Mouse (Mus musculus) embryonic fibroblast, embryonic 13.5 days (primary cell): ENCODE data around the gene Sh3bp4. TPM values are rescaled to one million over a fixed set of nuclear protein-coding genes. Genes with fewer than 3 reads are reported as not detected.
A peak's percentile ranks its signal among the peaks of the same experiment; 100 is the strongest.

Experiments used
- H3K27ac ChIP-seq: 2 replicates; pipeline ENCODE4 v1.5.1; 2012; ENCODE audit warnings: low read length, control low read depth, inconsistent platforms; ENCODE audit not compliant: insufficient read depth
- H3K4me1 ChIP-seq: 2 replicates; pipeline ENCODE4 v1.6.1; 2011; ENCODE audit warnings: low read length; ENCODE audit not compliant: control insufficient read depth, insufficient read depth
- H3K4me3 ChIP-seq: 2 replicates; pipeline ENCODE4 v1.5.1; 2011; ENCODE audit warnings: mild to moderate bottlenecking, control low read depth, low read length; ENCODE audit not compliant: insufficient read depth
- CTCF ChIP-seq: IDR thresholded peaks from 2 replicates; pipeline ENCODE4 v1.5.1; 2011; ENCODE audit warnings: mild to moderate bottlenecking, control low read depth, low read length, moderate library complexity, borderline replicate concordance; ENCODE audit not compliant: insufficient read depth
- POLR2A ChIP-seq: IDR thresholded peaks from 2 replicates; pipeline ENCODE4 v1.6.1; 2011; ENCODE audit warnings: low read depth, mild to moderate bottlenecking, control low read depth, low read length, moderate library complexity
- polyA plus RNA-seq: library from polyadenylated mRNA; stranded (reverse); fragments of >200 nt; gene quantifications from 2 replicates; pipeline ENCODE4 v1.2.4, GENCODE M21; 2011; ENCODE audit warnings: low read depth; ENCODE audit not compliant: missing spikeins, insufficient read length

Gene Sh3bp4
- polyA plus RNA-seq, 1 experiment: 19.8 TPM

- TF ChIP-seq POLR2A (no peak), CTCF (no peak)
Measured at GRCm38 (mm10) chr1:89190621-89191020, 120.4 kb downstream of the Sh3bp4 start.

DNA sequence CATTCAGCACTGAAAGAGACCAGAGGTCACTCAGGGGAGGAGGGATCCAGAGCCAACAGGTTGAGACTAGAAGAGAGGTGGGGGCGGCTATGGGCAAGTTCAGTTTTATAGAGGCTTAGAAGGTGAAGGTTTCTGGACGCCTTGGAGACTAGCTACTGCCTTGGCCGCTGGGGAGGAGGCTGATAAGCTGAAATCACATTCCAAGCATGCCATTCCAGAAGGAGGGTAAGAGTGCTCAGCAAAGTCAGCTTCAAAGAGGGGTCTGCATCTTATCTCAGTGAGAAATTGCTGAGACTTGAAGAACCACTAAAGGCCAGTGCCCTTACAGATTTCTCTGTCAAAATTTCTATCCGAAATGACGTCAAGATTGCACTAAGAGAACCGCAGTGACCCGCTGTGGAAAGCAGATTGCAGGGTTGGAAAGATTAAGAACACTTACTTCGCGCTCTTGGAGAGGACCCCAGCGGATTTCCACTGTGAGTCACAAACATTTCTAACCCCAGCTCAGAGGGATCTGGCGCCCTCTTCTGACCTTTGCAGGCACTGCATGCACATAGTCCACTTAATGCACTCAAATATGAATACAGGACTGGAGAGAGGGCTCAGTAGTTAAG is 121.0 kb downstream of the Sh3bp4 start:
- peak; percentile 68 for TF ChIP-seq CTCF
- TF ChIP-seq POLR2A: no peak
- Histone ChIP-seq H3K4me3 (no peak overlapping the region), H3K4me1 (peaks cover 3% of the 10 kb centered on the region), H3K27ac (no peak overlapping the region)

More at GRCm38 (mm10) chr1:89190621-89191020, 120.4 kb downstream of the Sh3bp4 start:
- Histone ChIP-seq H3K4me3 (no peak overlapping the region), H3K4me1 (peaks cover 3% of the 10 kb centered on the region), H3K27ac (no peak overlapping the region)

GRCm38 (mm10) chr1:89192536-89193220 is 122.5 kb downstream of the Sh3bp4 start:
- Histone ChIP-seq H3K27ac (no peak overlapping the region), H3K4me3 (no peak overlapping the region), H3K4me1 (peaks cover 3% of the 10 kb centered on the region)
- peak; percentile 32; the same call in 1 of the 2 replicates for TF ChIP-seq CTCF
- TF ChIP-seq POLR2A: no peak

DNA sequence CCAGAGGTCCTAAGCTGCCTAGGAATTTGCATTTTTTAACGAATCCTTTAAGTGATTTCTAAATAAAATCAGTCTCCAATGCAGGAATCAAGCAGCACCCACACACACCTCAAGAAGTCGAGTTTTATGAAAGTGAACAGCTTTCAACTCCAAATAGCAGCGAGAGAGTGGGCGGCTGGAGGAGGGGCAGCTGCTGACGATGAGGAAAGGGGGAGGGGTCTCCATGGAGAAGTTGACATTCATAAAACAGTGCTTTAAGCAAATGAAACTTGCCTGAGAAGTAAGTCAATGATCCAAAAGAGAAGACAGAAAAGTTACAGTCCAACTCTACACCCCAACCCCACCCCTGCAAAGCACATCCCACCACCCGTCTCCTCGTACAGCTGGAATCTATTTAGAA is 123.4 kb downstream of the Sh3bp4 start:
- no peak overlapping the region for H3K4me3 ChIP-seq
- H3K4me1 ChIP-seq: no peaks in the 10 kb centered on the region
- TF ChIP-seq POLR2A: no peak
- TF ChIP-seq CTCF: no peak
- H3K27ac ChIP-seq: no peak overlapping the region

GRCm38 (mm10) chr1:89195827-89196712 is 125.9 kb downstream of the Sh3bp4 start:
- H3K4me3 ChIP-seq: no peak overlapping the region
- no peaks in the 10 kb centered on the region for H3K4me1 ChIP-seq
- no peak overlapping the region for H3K27ac ChIP-seq
- TF ChIP-seq CTCF (peak; percentile 82; the same call in 1 of the 2 replicates), POLR2A (no peak)
